Mouse (Mus musculus) liver, embryonic 16.5 days (tissue): ENCODE data around the gene Zfp445. TPM values are rescaled to one million over a fixed set of nuclear protein-coding genes. Genes with fewer than 3 reads are reported as not detected.

ENCODE experiments used
- polyA plus RNA-seq: library from polyadenylated mRNA; unstranded; fragments of >200 nt; fragmentation: Nextera tagmentation; extraction: Ambion mirVana; gene quantifications from 2 replicates; pipeline ENCODE4 v1.2.1, GENCODE M21; 2015

The Zfp445 gene
- polyA plus RNA-seq, 1 experiment from 2014 or later: 19.4 TPM

Other genes starting within 250 kb of the Zfp445 start
- not detected in 2 replicates for gene Topaz1, start 118.7 kb downstream of the Zfp445 start, polyA plus RNA-seq
- 2.0 and 2.1 TPM in 2 replicates for gene Tcaim, start 60.5 kb downstream of the Zfp445 start, polyA plus RNA-seq
- gene Gm35549, start 22.0 kb downstream of the Zfp445 start, polyA plus RNA-seq: 0.16 TPM in 1 of 2 replicates, not detected in the other
- gene Zkscan7, start 19.7 kb upstream of the Zfp445 start, polyA plus RNA-seq: 0.69 and 1.0 TPM in 2 replicates
- 1.6 and 1.8 TPM in 2 replicates for gene Zfp105, start 57.1 kb upstream of the Zfp445 start, polyA plus RNA-seq
- 12.0 and 14.0 TPM in 2 replicates for gene 1110059G10Rik, start 85.0 kb upstream of the Zfp445 start, polyA plus RNA-seq
- gene Kif15, start 85.0 kb upstream of the Zfp445 start, polyA plus RNA-seq: 26.9 and 30.4 TPM in 2 replicates
- gene Tmem42, start 155.3 kb upstream of the Zfp445 start, polyA plus RNA-seq: 6.5 and 6.6 TPM in 2 replicates
- 0.12 and 0.13 TPM in 2 replicates for gene Tgm4, start 168.7 kb upstream of the Zfp445 start, polyA plus RNA-seq
- 26.3 and 27.6 TPM in 2 replicates for gene Zdhhc3, start 247.2 kb upstream of the Zfp445 start, polyA plus RNA-seq
- 63.6 and 67.5 TPM in 2 replicates for gene Exosc7, start 247.2 kb upstream of the Zfp445 start, polyA plus RNA-seq